Mouse (Mus musculus): ENCODE data around the gene Nr2f1.
"Not testable (repeated sequence)": the region's sequence is repeated elsewhere in the genome, so short reads cannot be mapped to it uniquely, and the experiment has no call there.

Gene Nr2f1

GRCm38 (mm10) chr13:78199642-78200160, at the start of gene Nr2f1:
Gene Nr2f1 (minus strand): TSS chr13:78199757.
- DNase-seq (ENCODE audit: low spot score in 2 of 2), result no peak

DNA sequence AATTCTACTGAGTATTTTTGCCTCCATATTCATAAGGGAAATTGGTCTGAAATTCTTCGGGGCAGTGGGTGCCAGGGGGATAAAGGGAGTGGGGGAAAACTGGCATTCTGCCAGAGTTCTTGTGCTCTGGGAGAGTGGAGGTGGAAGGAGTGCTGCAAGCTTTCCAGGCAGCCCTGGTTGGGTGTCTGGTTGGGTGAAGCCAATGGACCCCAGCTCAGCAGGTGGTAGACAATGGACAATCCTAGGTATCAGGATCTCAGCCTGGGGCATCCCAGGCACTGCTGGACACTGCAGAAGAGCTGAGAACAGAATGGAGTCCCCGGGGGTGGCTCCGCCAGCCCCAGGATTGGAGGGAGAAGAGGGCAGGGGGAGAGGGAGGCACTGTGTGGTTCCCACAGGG, 22.1 kb upstream of the Nr2f1 start:
- DNase-seq (ENCODE audit: low spot score in 2 of 2), result no peak

- not testable (repeated sequence) for DNase-seq (ENCODE audit: low spot score in 2 of 2)
These were observed 20.7 kb upstream of the Nr2f1 start for GRCm38 (mm10) chr13:78220238-78220637.

DNA sequence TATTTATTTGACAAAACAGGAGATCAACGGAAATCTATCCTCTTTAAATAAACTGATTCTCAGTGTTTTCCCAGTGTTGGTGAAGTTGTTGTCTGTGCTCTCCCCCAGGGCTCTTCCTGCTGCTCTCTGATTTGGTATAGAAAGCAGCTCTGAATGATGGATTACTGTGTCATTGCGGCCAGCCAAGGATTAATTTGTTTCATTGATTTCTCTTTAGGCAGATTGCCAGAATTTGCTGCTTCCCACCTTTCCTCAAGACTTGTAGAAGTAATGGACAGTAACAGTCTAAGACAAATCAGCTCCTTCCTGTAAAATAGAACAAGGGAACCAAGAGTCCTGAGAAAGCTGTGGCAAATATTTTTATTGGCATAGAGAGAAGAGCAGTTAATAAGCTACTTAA, 15.7 kb upstream of the Nr2f1 start:
- DNase-seq (ENCODE audit: low spot score in 2 of 2), result no peak

DNA sequence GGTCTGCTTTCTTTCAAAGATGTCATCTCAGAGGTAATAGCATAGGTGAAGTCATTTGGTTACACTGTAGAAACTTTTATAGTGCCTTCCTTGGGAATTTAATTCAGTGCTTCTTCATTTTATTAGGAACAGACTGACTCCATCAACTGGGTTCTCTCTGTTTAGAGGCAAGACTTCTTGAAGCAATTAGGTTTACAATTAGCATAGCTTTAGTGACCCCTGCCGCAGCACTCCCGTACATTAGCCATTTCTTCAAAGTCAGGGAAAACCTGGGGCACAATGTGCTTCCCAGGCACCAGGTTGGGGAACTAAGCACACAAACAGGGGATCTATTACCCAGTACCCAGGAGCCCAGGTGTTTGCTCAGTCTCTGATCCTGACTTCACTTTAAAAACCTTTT, 13.6 kb upstream of the Nr2f1 start:
- no peak for DNase-seq (ENCODE audit: low spot score in 2 of 2)

DNA sequence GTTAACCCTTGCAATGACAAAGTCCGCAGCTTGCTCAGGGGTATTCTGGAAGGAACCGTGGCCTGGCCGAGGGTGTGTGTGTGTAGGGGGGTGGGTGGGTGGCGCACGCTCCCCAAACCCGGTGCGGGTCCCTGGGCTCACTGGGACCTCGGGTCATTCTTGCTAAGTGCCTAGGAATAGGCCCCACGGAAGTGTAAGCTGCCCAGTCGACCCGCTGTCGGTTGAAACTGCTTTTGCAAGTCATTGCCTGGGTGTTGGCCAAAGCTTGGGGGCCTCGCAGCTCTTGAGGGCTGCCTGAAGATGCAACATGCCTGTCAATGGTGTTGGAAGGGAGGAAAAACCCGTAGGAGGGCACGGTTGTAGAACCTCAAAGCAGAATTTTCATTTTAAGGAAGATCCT, 12.6 kb upstream of the Nr2f1 start:
- no peak for DNase-seq (ENCODE audit: low spot score in 2 of 2)

DNA sequence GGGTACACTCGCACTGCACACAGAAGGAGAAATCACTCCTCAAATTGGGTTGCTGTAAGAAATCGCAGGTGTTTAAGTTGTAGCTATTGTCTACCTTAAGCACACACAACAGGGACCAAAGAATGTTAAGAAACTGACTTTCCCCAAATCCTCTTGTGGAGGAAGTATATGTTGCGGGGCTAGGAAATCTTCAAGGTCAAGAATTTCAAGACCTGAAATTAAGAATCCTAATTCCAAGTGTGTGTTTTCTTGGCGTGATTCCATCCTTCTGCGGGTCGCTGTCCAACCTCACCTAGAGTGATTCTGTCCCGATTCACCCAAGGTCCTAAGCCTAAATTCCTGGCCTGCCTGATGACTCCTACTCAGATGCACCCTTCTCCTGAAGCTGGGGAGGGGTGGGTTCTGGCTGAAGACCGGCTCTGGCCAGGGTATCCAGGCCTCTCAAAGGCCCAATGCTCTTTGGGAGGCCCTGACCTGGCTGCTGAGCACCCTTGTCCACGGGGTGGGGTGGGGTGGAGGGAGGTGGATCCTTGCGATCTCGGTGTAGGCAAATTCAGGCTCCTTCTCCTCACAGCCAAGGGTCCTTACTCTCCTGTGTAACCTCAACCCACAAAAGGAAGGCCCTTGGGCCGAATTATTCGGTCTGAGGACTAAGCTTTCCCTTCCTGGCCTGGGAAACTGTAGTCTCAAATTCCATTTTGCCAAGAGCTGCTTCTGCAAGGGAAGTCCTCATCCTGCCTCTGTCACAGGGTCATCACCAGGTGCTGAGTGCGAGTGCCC, 11.9 kb upstream of the Nr2f1 start:
- DNase-seq (ENCODE audit: low spot score in 2 of 2), result no peak

GRCm38 (mm10) chr13:78210748-78211089, 11.2 kb upstream of the Nr2f1 start:
- no peak for DNase-seq (ENCODE audit: low spot score in 2 of 2)

DNA sequence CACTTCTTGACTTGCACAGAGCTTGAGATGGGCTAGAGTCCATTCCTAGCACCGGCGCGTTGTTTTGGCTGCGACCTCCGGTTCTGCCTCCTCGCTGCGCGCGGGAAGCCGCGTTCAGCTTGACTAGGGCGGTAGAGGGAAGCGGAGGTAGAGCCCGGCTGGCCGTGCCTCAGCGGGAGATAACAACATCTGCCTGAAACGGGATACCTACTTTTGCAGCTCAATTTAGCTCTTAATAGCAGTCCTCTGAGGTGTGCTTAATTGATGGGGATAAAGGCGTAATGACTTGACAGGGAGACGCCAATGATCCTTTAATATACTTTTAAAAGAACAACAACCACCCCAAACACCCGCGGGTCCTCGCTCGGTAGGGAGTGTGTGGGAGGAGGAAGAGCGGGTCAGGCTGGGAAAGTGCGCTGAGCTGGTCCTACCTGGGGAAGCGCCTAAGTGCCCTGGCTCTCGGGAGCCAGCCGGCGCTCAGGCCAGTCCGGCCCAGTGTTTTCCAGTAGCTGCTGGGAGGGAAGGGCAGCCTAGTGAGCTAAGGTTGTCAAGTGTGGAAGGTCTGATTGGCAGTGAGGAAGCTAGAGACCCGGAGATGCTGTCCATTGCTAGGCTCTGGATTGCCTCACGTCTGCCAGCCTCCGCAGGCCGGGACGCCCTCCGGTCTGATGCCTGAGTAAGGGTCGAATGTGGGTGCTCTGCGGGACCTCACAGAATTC, 10.6 kb upstream of the Nr2f1 start:
- DNase-seq (ENCODE audit: low spot score in 2 of 2), result peak in 1 of 2 experiments; percentile 70

- peak in 1 of 2 experiments; percentile 58 for DNase-seq (ENCODE audit: low spot score in 2 of 2)
These were observed 10.1 kb upstream of the Nr2f1 start for GRCm38 (mm10) chr13:78209611-78210028.

- DNase-seq (ENCODE audit: low spot score in 2 of 2), result no peak
These were observed 9.3 kb upstream of the Nr2f1 start for GRCm38 (mm10) chr13:78208689-78209410.

- DNase-seq (ENCODE audit: low spot score in 2 of 2), result no peak
These were observed 8.5 kb upstream of the Nr2f1 start for GRCm38 (mm10) chr13:78207796-78208645.

- no peak for DNase-seq (ENCODE audit: low spot score in 2 of 2)
These were observed 7.4 kb upstream of the Nr2f1 start for GRCm38 (mm10) chr13:78206891-78207430.

DNA sequence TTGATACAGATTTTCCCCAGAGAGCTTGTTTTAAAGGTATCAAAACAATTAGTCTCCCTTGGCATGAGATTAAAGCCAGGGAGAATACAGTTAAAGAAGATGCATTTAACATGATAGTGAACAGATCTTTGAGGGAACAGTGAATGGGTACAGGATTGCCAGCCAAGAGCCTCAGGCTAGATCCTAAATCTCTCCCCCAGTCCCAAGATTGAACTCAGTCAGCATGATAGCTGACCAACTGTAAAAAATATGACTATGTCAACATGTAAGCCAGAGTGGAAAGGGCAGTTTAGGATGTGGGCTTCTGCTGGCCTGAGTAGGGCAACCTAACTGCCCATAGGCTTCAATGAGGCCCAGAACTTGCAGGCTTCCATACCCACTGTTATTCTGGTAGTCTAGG, 5.9 kb upstream of the Nr2f1 start:
- DNase-seq (ENCODE audit: low spot score in 2 of 2), result no peak

- peak; percentile 75 to 78 for DNase-seq (ENCODE audit: low spot score in 2 of 2)
These were observed 3.9 kb upstream of the Nr2f1 start for GRCm38 (mm10) chr13:78203348-78204061.

DNA sequence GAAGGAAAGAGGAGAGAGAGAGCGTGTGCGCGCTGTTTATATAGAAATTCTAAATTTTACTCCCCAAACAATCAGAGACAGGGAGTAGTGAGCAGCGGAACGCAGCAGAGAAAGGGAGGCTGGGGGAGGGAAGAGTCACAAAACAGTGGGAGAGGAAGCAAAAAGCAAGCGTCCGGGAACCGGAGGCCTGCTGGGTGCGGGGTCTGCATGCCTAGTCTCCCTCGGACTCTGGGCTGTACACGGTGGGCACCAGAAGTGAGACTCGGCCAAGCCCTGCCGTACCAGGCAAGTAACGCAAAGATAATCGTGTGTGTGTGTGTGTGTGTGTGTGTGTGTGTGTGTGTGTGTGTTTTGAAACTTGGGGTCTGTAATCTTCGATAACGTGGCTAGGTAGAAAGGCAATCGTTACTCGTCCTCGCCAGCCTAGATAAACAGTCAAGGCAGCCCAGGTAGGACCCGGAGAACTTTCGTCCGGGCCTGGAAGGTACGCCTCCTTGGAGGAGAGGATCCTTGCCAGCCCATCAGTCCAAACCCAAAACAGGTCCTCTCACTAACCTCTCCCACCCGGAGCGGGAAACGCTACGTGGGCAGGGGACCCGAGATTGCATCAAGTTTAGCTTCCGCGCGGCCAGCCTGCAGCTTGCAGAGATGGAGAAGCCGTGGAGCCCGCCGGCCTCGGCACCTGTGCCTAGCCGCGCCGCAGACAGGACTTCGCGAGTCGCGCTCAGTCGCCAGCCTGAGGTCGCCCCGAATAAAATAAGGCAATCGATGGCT, 3.2 kb upstream of the Nr2f1 start:
- DNase-seq (ENCODE audit: low spot score in 2 of 2), result peak; percentile 72 to 75

DNA sequence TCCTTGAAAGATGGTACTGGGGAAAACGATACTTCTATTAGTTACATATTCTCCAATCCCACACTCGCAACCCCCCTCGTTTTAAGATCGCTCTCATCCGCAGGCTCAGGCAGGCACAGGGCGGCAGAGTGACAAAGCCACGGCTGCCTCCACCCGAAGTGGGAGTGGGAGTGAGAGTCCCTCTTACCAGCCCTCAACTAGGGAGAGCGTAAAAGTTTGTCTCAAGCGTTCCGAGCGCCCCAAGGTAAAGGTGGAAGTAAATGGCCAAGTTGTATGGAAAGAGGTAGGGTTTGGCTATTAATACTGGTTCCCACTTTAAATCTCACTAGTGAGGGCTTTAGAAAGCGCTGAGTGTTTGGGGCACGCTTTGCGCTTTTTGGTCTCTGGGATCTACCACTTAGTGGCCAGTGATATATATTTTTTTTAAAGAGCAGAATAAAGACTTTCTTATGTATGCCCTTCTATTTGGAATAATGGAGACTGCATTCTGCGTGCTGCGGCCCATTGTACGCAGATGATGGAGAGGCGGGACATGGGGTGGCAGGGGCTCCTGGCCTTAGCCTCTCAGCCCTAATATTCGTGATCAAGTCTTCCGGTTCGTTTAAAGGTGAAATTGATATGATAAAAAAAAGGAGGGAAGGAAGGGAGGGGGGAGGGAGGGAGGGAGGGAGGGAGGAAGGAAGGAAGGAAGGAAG, 2.5 kb upstream of the Nr2f1 start:
- DNase-seq (ENCODE audit: low spot score in 2 of 2), result no peak

- DNase-seq (ENCODE audit: low spot score in 2 of 2), result peak; percentile 90 to 95
These were observed 1.7 kb upstream of the Nr2f1 start for GRCm38 (mm10) chr13:78200991-78201870.

All from frontal cortex, postnatal 36 days (tissue).